Mouse (Mus musculus) frontal cortex, adult 2 months (tissue): ENCODE measurements around the gene Rnft2. TPM values are rescaled to one million over a fixed set of nuclear protein-coding genes. Genes with fewer than 3 reads are reported as not detected.

ENCODE experiments used
- DNase-seq, 2 experiments: peaks; one replicate each; pipeline ENCODE4 v3.0.0; 2022; ENCODE audit warnings: low spot score in 1 of 2; ENCODE audit errors: extremely low spot score in 1 of 2
- polyA plus RNA-seq: library from polyadenylated mRNA; depleted of rRNA; stranded (reverse); fragments of >200 nt; gene quantifications from 2 replicates; pipeline ENCODE4 v1.2.3, GENCODE M21; 2012; rRNA removed

The Rnft2 gene
- polyA plus RNA-seq: 58.6 and 59.2 TPM in 2 replicates

GRCm38 (mm10) chr5:118244606-118245443 lies at the start of gene Rnft2, which contains the start of gene 2410131K14Rik:
Gene Rnft2 (minus strand): TSS chr5:118245116.
Gene 2410131K14Rik (plus strand): TSS chr5:118245227.
- DNase-seq: peak; percentile 99

GRCm38 (mm10) chr5:118294086-118294864 lies 49.4 kb upstream of the Rnft2 start:
- peak; percentile 69 to 87 for DNase-seq

GRCm38 (mm10) chr5:118292476-118292875 lies 47.6 kb upstream of the Rnft2 start:
- DNase-seq: no peak

DNA sequence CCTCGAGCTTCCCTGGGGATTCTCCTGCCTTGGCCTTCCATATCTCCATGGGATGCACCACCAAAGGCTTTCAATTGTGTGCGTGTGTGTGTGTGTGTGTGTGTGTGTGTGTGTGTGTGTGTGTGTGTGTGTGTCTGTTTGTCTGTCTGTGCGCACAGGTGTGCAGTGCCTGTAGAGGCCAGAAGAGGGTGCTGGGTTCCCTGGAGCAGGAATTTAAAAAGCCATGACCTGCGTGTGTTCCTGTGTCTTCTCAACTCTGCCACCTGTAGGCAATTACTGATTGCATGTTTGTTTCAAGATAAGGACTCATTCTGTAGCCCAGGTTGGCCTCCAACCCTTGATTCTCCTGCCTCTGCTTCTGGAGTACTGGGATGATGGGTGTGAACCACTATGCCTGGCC lies 46.5 kb upstream of the Rnft2 start:
- DNase-seq: no peak

DNA sequence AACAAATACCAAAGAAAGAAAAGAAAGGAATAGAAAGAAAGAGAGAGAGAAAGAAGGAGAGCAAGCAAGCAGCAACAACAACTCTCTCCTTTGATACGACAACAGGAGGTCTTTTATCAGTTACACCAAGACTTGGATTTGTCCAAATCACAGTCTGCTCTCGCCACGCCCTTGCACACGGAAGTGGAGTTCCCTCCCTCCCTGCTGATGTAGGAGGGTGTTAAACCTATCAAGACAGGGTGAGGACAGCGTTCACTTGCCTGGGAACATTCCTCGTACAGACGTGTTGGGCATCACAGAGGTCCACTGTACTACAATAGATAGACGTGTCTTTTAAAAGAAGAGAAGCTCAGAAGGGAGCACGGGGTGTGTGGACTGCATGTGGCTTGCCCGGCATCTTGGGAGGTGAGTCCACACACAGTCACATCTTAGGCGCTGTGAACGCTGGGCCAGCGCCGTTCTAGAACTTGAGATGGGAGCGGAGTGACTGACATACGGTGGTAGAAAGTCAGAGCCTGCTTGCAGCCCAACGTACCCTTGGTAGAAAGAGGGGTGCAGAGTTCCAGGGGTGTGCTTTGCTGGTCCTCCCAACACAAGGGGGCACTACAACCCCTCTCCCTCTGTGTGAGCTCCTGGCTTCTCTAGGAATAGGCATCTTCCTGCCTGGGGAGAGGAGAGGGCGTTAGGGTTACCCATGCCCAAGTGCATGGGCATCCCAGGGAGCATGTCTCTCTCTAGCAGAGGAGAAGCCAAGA lies 33.0 kb upstream of the Rnft2 start:
- no peak for DNase-seq

GRCm38 (mm10) chr5:118276711-118277110 lies 31.8 kb upstream of the Rnft2 start:
- DNase-seq: no peak

DNA sequence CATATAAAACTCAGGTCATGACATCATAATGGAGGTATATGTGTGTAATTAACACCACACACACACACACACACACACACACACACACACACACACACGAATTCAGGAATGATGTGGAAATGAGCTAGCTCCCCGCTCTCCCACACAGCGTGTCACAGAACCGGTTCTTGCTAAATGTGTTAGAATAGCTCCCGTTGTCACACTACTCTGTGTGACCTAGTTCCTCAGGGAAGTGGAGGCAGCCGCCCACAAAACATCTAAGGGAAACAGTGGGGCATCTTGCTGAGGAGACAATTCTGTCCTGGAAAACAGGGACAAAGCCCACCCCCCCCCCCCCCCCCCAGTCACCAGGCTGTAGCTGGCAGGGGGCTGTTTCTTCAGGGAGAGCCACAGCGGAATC lies 31.4 kb upstream of the Rnft2 start:
- peak; percentile 34 to 74 for DNase-seq

- no peak for DNase-seq
Observed at GRCm38 (mm10) chr5:118274546-118274945, 29.6 kb upstream of the Rnft2 start.

GRCm38 (mm10) chr5:118273446-118273845 lies 28.5 kb upstream of the Rnft2 start:
- no peak for DNase-seq

DNA sequence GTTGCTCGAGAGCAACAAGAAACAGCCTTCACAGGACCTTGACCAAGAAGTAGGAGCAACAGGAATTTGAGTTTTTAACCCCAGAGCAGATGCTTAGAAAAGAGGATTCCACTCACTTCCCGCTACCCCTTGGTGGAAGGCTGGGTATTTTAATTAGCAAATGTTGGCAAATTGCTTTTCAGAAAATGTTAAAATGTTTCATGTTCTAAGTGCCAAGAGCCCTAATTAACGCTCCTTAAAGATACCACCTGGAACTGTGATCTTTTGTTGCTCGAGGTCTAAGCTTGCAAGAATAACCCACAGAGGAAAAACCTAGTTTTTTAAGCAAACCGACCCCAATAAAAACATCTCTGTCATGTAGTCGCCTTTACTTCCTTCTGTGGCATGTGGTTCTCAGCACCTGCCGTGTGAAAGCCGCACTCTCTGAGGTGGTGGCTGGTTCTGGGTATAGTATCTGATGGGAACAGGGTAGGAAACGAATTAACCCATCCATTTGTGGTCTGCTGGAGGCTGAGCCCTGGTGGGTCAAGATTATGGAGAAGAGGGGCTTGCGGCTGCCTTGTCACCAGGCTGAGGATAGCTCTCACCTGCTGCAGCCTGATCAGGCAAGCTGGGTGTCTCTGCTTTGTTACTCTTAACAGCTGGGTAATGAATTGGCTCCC lies 26.7 kb upstream of the Rnft2 start:
- no peak for DNase-seq

DNA sequence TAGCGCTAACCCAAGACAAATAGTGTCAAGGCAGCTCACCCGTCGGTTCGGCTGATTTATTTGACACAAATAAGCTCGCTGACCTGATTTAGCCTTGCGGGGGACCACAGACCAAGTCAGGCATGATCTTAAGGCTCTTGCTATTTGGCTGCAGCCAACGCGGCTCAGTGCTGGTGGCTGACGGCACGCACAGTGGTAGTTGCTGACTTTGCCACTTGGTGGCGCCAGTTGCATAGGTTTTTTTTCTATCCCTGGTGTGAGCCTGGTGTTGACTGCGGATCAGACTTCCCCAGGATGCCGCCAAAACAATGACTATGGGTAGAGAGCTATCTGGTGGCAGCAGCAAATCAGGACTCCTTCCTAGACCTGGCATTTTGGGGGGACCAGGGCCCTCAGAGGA lies 24.1 kb upstream of the Rnft2 start:
- DNase-seq: peak; percentile 77 to 96

GRCm38 (mm10) chr5:118266309-118266708 lies 21.4 kb upstream of the Rnft2 start:
- DNase-seq: no peak

GRCm38 (mm10) chr5:118265366-118265765 lies 20.4 kb upstream of the Rnft2 start:
- no peak for DNase-seq

GRCm38 (mm10) chr5:118264279-118264678 lies 19.4 kb upstream of the Rnft2 start:
- DNase-seq: no peak

DNA sequence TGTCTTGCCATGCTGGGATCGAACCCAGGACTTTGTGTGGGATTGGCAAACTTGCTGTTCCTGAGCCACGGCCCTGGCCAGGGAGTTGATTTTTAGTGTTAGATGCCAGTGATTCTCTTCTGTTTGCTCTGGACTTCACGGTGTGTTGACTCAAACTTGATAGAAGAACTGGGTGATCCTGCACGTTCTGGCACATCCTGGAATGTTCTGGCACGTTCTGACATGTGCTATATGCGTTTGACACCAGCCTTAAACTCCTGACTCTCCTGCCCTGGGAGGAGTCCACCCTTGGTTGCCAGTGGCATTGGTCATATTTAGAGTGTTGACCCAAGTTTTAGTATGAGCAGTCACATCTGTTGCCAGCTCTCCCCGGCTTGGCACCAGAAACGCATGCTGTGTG lies 17.5 kb upstream of the Rnft2 start:
- DNase-seq: no peak

DNA sequence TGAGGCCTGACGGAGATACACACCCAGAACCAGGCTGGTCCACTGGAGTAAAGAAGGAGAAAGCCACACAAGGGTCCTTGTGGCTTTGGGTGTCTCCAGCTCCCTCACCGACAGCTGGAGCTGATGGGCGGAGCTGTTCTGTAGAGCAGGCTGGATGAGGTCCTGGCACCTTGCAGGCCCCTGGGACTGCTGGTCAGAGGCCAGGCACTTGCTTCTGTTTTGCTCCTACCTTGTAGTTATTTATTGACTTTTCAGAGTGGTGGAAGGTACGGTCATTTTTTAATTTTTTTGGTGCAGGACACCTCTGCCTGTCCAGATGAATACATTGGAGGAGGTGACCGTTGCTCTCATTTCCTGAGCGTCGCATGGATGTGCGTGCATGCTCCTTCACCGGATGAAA lies 16.3 kb upstream of the Rnft2 start:
- DNase-seq: no peak

GRCm38 (mm10) chr5:118260642-118261041 lies 15.7 kb upstream of the Rnft2 start:
- DNase-seq: no peak

DNA sequence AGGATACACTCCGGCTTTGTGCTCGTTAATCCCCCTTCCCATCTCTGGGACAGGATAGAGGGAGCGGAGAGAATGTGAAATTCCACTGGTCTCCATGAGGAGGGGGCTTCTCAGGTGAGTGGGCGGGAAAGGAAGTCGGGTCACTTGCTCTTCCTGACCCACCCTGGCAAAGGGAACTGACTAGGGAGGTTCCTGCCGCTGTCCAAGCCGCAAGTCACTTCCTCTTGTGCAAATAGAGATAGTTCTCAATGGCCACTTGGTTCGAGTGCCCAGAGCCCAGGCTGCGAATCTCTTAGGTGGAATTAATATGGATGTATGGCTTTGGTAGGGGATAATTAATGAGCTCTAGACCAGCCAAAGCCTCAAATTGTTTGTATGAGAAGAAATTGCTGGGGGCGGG lies 15.1 kb upstream of the Rnft2 start:
- no peak for DNase-seq

GRCm38 (mm10) chr5:118259636-118260035 lies 14.7 kb upstream of the Rnft2 start:
- DNase-seq: no peak

GRCm38 (mm10) chr5:118259152-118259551 lies 14.2 kb upstream of the Rnft2 start:
- DNase-seq: peak in 1 of 2 experiments; percentile 51
